Mouse (Mus musculus) hematopoietic stem cell, adult 5-6 weeks (primary cell): Measurements from ENCODE around the gene Nomo1. TPM values are rescaled to one million over a fixed set of nuclear protein-coding genes. Genes with fewer than 3 reads are reported as not detected.

Source experiments
- ATAC-seq, 2 experiments: fragments of 125-278 bp in 1 of 2; replicated peaks in 1 of 2; 2 replicates each; pipeline ENCODE4 v1.8.0; 2016 to 2017; ENCODE audit warnings: inconsistent platforms in 2 of 2, mild to moderate bottlenecking in 2 of 2, moderate number of reproducible peaks in 2 of 2, low read depth in 1 of 2, moderate TSS enrichment in 1 of 2; ENCODE audit not compliant: low FRiP score in 2 of 2, poor library complexity in 2 of 2, severe bottlenecking in 2 of 2, insufficient read depth in 1 of 2, low TSS enrichment in 1 of 2
- total RNA-seq: library from RNA; stranded (forward); fragments of 172-1452, 232-1000 nt; gene quantifications from 2 replicates; pipeline ENCODE4 v1.2.3, GENCODE M21; 2017

The Nomo1 gene
- total RNA-seq, 1 experiment from 2014 or later = 48.5 TPM

DNA sequence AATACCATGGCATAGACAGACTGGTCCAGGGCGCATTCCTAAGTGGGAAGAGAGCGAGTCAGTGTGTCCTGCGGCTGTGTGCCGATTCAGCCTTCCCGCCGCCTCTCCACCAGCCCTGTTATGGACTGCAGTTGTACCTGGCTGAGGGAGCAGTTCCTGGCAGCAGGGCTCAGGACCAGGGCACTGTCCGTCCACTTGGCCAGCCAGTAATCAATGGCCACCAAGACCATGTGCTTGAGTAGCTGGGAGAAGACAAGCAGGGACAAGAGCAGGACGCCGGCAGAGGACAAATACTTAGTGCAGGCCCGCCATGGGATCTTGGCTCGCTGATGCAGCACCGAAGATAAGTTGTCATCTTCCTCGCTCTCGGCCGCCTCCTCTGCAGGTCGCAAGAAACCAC, 83.5 kb downstream of the Nomo1 start:
- ATAC-seq = no peak

DNA sequence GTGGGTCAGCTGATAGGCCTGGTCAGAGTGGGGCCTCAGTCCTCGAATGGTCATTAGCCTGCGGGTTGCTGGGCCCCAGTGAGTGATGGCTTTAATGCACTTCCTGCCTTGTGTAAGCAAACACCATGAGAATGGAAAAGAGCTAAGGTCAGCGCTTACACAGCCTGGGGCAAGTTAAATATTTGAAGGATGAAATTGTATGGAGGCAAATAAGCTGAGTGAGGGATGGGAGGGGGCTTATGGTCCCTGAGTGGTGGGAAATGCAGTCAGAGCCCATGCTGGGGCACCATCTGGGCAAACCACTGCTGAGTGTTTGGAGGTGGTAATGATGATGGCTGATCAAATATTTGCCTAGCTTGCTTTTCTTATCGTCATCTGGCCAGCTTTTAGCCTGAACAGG, 89.5 kb downstream of the Nomo1 start:
- no peak for ATAC-seq

DNA sequence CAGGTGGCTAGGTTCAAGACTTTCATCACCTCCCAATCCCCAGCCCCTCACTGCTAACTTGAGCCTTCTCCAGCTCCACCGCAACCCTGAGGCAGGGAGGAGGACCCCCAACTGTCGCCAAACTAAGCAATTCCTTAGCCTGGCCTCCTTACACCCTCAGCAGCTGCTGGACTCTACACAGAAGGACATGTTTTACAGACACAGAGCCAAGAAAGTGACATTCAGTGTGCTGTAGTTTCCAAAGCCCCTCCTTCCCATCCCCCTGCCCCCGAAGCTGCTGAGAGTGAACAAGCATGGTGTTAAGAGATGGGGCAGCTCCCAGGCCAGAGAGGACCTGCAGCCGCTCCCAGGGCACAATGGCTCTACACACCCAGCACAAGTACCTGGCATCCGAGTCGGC, 91.0 kb downstream of the Nomo1 start:
- 0 out of 4 replicates have a peak, but pooled peaks of 1 of the 2 experiments have one; percentile 35 for ATAC-seq

DNA sequence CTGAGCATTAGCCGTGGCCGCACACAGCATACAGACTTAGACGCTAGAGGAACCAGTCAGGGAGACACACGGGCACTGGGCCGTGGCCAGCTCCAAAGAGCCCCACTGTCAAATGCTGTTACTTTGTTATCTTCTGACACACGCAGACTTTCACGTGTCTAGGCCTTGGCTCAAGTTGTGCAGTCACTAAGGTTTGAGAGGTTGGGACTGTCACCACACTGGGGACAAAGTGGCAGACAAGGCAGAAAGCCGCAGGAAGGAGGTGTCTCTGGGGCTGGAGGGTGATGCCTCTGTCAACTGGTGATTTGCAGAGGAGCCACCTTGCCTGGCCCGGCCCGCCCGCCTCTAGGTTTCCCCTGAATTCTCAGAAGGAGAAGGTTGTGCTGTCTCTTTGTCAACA, 91.8 kb downstream of the Nomo1 start:
- ATAC-seq = no peak

DNA sequence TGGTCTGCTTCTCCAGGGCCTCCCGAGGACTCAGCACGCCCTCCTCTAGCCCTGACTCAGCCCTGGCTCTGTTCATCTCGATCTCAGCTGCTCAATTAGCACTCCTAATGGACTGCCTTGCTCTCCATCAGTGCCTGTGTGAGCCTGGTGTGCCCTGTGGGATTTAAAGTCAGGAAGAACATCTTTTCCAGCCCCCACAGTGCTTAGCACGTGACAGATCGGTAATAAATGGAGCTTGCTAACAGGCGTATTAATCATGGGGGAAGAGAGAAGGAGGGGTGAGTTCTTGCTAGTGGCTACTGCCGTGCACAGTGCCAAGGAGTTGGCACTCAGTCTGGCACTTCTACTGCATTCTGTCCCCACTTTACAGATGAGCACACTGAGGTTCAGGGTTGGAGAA, 94.7 kb downstream of the Nomo1 start:
- no peak for ATAC-seq

DNA sequence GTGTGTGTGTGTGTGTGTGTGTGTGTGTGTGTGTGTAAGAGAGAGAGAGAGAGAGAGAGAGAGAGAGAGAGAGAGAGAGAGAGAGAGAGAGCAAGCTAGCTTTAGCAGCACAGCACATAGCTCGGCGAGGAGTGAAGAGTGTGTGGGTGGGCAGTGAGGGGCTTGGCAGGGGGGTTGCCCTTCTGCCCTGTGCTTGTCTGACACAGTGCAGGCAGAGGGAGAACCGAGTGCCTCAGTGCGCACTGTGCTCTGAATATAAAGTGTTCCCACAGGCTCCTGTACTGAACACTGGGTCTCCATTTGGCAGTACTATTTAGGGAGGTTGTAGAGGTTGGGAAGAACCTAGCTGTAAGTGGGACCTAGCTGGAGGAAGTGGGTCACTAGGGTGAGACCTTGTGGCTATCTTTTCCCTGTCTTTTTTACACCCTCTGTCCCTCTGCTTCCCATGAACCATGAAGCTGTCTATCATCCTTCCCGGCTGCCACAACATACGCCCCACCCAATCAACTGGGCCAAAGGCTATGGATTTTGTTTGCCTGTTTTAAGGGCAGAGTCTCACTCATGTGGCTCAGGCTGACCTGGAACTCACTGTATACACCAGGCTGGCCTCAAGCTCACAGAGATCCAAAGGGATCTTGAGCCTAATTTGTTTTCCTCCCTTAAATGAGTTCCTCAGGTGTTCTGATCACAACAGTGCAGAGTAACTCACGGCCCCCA, 96.1 kb downstream of the Nomo1 start:
- no peak for ATAC-seq

DNA sequence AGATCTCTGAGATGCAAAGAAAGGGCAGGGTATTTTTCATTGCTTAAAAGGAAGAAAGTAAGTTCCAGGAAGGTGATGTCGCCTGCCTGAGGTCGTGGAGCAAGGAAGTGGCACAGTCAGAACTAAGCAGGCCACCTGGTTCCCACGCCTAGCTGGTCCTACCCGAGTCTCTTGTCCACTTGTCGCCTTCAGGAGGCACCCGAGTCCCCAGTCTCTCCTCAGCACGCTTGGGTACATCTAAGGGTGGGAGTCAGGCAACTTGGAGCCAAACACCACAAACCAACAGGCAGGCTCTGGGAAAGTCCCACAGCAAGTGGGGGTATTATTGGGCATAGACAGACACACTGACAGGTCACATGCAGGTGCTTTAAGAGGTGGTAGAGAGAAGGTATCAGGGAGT, 97.2 kb downstream of the Nomo1 start:
- no peak for ATAC-seq

DNA sequence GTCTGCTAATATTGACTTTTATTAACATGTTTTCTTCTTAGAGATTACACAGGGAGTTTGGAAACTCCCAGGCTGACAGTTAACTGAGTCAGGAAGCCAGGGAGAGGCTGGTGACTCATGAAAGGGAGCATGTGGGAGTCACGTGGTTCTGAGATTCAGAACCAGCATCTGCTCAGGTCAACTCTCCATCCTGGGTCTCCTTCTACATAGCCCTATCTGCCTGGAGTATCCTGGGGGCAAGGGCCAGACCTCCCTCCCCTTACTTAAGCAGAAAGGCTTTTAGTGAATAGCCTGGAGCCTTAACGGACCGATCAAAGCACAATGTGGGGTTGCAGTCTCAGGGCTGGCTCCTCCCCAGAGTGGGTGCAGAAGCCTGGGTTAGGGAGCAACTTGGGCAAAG, 97.8 kb downstream of the Nomo1 start:
- ATAC-seq = no peak

DNA sequence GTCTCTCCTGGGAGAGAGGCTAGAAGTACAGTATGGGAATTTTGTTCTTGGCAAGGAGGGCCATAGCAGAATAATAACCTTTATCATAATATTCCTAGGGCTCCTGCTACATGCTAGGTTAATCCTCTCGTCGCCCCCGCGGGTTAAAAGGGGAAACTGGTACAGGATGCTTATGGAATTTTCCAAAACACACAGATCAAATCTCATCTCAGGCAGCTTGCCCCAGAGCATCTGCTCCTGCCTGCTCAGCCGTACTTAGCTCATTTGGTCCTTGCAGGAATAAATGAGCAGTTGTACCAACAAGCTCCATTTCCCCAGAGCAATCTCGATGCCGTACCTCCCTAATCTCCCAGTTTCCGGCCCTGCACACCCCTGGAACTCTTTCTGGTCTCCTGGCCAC, 98.3 kb downstream of the Nomo1 start:
- no peak for ATAC-seq

DNA sequence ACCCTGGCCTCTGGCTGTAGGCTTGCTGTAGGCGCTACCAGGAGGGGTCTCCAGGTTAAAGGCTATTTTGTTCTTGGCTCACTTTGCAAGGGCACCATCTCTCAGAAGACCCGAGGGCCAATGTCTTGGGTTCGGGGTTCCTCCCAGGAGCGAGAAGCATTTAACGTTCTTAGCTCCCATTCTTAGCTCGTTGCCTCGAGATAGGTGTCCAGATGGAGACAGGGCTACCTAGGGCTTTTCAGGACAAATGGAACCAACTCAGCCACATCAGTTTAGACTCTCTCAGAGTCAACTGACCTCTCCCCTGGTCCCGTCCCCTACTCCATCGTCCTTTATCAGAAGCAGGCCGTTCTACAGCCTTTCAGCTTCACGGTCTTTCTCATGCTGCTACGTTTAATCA, 98.7 kb downstream of the Nomo1 start:
- ATAC-seq = no peak

Other genes starting within 250 kb of the Nomo1 start
- 0.10 TPM in 1 of 2 replicates, not detected in the other for gene Lmtk3, start 250.0 kb upstream of the Nomo1 start, total RNA-seq
- gene Sult2b1, start 249.0 kb upstream of the Nomo1 start, total RNA-seq = 4.1 TPM in 1 of 2 replicates, not detected in the other
- gene Cyth2, start 219.1 kb upstream of the Nomo1 start, total RNA-seq = 46.6 and 82.7 TPM in 2 replicates
- 0.63 TPM in 1 of 2 replicates, not detected in the other for gene Kcnj14, start 208.9 kb upstream of the Nomo1 start, total RNA-seq
- gene Grwd1, start 202.8 kb upstream of the Nomo1 start, total RNA-seq = 17.1 and 19.3 TPM in 2 replicates
- gene Kdelr1, start 160.9 kb upstream of the Nomo1 start, total RNA-seq = 56.0 and 63.8 TPM in 2 replicates
- gene Grin2d, start 155.3 kb upstream of the Nomo1 start, total RNA-seq = 0.10 and 0.31 TPM in 2 replicates
- gene Syngr4, start 137.0 kb upstream of the Nomo1 start, total RNA-seq = not detected in 2 replicates
- gene Tmem143, start 136.8 kb upstream of the Nomo1 start, total RNA-seq = 16.2 and 19.6 TPM in 2 replicates
- 193 and 200 TPM in 2 replicates for gene Emp3, start 112.3 kb upstream of the Nomo1 start, total RNA-seq
- gene Ccdc114, start 109.6 kb upstream of the Nomo1 start, total RNA-seq = 3.2 and 6.8 TPM in 2 replicates
- gene Abcc6, start 3.4 kb upstream of the Nomo1 start, total RNA-seq = not detected in 2 replicates
- gene Kcnj11, start 67.1 kb downstream of the Nomo1 start, total RNA-seq = not detected in 2 replicates
- not detected in 2 replicates for gene Abcc8, start 146.3 kb downstream of the Nomo1 start, total RNA-seq
- not detected in 2 replicates for gene Ush1c, start 204.8 kb downstream of the Nomo1 start, total RNA-seq
- gene Otog, start 207.3 kb downstream of the Nomo1 start, total RNA-seq = not detected in 2 replicates